Mouse (Mus musculus) spleen, adult 2 months (tissue): Measurements from ENCODE around the gene Slc37a1. TPM values are rescaled to one million over a fixed set of nuclear protein-coding genes. Genes with fewer than 3 reads are reported as not detected.

ENCODE experiments used
- DNase-seq, 2 experiments: peaks; one replicate each; pipeline versions ENCODE4 v3.0.0 to v3.0.0-alpha.2; 2012 to 2021; ENCODE audit warnings: low spot score in 2 of 2, low read depth in 1 of 2
- H3K27ac ChIP-seq: fragments of 200-500 bp; 2 replicates; pipeline ENCODE4 v1.5.1; 2012; ENCODE audit warnings: low read length, inconsistent platforms; ENCODE audit not compliant: insufficient read depth
- H3K27me3 ChIP-seq: fragments of 200-500 bp; 2 replicates; pipeline ENCODE4 v1.6.1; 2012; ENCODE audit warnings: mild to moderate bottlenecking, moderate library complexity, low read length, inconsistent platforms; ENCODE audit not compliant: control insufficient read depth, insufficient read depth
- H3K36me3 ChIP-seq: fragments of 200-500 bp; 2 replicates; pipeline ENCODE4 v1.6.1; 2012; ENCODE audit warnings: mild to moderate bottlenecking, low read length, inconsistent platforms; ENCODE audit not compliant: control insufficient read depth, insufficient read depth
- H3K4me1 ChIP-seq: fragments of 200-500 bp; 2 replicates; pipeline ENCODE4 v1.6.1; 2011; ENCODE audit warnings: inconsistent platforms; ENCODE audit not compliant: control insufficient read depth, insufficient read depth, insufficient read length
- H3K4me3 ChIP-seq: fragments of 200-500 bp; 2 replicates; pipeline ENCODE4 v1.5.1; 2011; ENCODE audit warnings: mild to moderate bottlenecking, inconsistent platforms; ENCODE audit not compliant: insufficient read depth, insufficient read length; ENCODE audit errors: extremely low read depth
- CTCF ChIP-seq: fragments of 200-500 bp; IDR thresholded peaks from 2 replicates; pipeline ENCODE4 v1.5.1; 2011; ENCODE audit warnings: mild to moderate bottlenecking, inconsistent platforms; ENCODE audit not compliant: insufficient read depth, insufficient read length, insufficient replicate concordance; ENCODE audit errors: extremely low read depth
- POLR2A ChIP-seq: fragments of 200-500 bp; IDR thresholded peaks from 2 replicates; pipeline ENCODE4 v1.6.1; 2011; ENCODE audit warnings: low read depth, low read length, inconsistent platforms
- WGBS: fragments of 180-500 bp; shearing (Covaris S2); methylation state at CpG from one replicate; pipeline ENCODE4 v1.1.7; 2018; 5-methylcytosine and 5-hydroxymethylcytosine counted together
- polyA plus RNA-seq: library from polyadenylated mRNA; depleted of rRNA; stranded (reverse); fragments of >200 nt; gene quantifications from 2 replicates; pipeline ENCODE4 v1.2.3, GENCODE M21; 2012

Gene Slc37a1
- polyA plus RNA-seq, 1 experiment = 26.2 TPM

- Histone ChIP-seq H3K4me3 (no peak overlapping the region), H3K36me3 (no peaks in the 10 kb centered on the region), H3K27me3 (no peaks in the 10 kb centered on the region), H3K27ac (no peak overlapping the region), H3K4me1 (no peaks in the 10 kb centered on the region)
- TF ChIP-seq CTCF = peak; percentile 87; the same call in 1 of the 2 replicates
- no peak for TF ChIP-seq POLR2A
- peak; percentile 39 to 78 for DNase-seq
- 30% methylated on average over 9 of the region's 9 CpGs for WGBS
Observed at GRCm38 (mm10) chr17:31254463-31254931, 32.1 kb upstream of the Slc37a1 start.

DNA sequence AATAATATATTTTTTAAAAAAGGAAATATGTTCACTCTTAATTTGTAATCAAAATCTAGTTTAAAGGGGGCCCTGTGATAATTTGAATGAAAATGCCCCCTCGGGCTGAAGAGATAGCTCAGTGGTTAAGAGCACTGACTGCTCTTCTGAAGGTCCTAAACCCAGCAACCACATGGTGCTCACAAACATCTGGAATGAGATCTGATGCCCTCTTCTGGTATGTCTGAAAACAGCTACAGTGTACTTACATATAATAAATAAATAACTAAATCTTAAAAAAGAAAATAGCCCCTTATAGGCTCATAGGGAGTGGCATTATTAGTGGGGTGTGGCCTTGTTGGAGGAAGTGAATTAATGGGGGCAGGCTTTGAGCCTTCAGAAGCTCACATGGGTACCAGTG is 29.4 kb upstream of the Slc37a1 start:
- 31% methylated on average over 1 of the region's 1 CpGs for WGBS
- no peaks in the 10 kb centered on the region for H3K27me3 ChIP-seq
- no peak for TF ChIP-seq CTCF
- no peak for TF ChIP-seq POLR2A
- no peak overlapping the region for H3K4me3 ChIP-seq
- no peaks in the 10 kb centered on the region for H3K36me3 ChIP-seq
- DNase-seq = no peak
- H3K4me1 ChIP-seq = no peaks in the 10 kb centered on the region; the same call in 1 of the 2 replicates
- no peak overlapping the region for H3K27ac ChIP-seq

GRCm38 (mm10) chr17:31257898-31258297 is 28.7 kb upstream of the Slc37a1 start:
- Histone ChIP-seq H3K27me3 (no peaks in the 10 kb centered on the region), H3K36me3 (no peaks in the 10 kb centered on the region), H3K27ac (no peak overlapping the region), H3K4me1 (no peaks in the 10 kb centered on the region; the same call in 1 of the 2 replicates), H3K4me3 (no peak overlapping the region)
- no peak for DNase-seq
- TF ChIP-seq POLR2A = no peak
- 90% methylated on average over 12 of the region's 12 CpGs for WGBS

- H3K4me3 ChIP-seq = no peak overlapping the region
- DNase-seq = no peak
- no peak for TF ChIP-seq CTCF
- TF ChIP-seq POLR2A = no peak
- WGBS = 87% methylated on average over 9 of the region's 9 CpGs
- H3K4me1 ChIP-seq = no peaks in the 10 kb centered on the region; the same call in none of the 2 replicates
- no peaks in the 10 kb centered on the region for H3K27me3 ChIP-seq
- H3K36me3 ChIP-seq = no peaks in the 10 kb centered on the region
- H3K27ac ChIP-seq = no peak overlapping the region
Observed at GRCm38 (mm10) chr17:31258310-31258865, 28.2 kb upstream of the Slc37a1 start.

GRCm38 (mm10) chr17:31259145-31259544 is 27.4 kb upstream of the Slc37a1 start:
- Histone ChIP-seq H3K36me3 (no peaks in the 10 kb centered on the region), H3K4me1 (no peaks in the 10 kb centered on the region; the same call in none of the 2 replicates), H3K4me3 (no peak overlapping the region), H3K27ac (no peak overlapping the region), H3K27me3 (no peaks in the 10 kb centered on the region)
- no peak for DNase-seq
- 52% methylated on average over 4 of the region's 4 CpGs for WGBS
- TF ChIP-seq POLR2A (no peak), CTCF (no peak)

DNA sequence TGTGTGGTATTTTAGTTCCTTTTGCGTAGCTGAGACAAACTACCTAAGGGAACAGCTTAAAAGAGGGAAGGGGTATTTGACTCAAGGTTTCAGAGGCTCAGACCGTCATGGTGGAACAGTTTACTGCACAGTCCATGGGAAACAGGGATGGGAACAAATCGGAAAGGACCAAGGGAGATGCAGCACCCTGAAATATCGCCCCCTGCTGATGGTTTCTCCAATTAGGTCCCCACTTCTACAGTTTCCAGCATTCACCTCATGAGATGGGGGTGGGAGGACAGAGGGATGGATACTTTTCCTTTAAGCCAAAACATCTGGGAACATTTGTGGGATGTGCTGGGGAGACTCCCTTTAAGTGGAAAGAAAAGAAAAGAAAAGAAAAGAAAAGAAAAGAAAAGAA is 26.8 kb upstream of the Slc37a1 start:
- Histone ChIP-seq H3K27ac (no peak overlapping the region), H3K4me1 (peaks cover 5% of the 10 kb centered on the region), H3K36me3 (no peaks in the 10 kb centered on the region), H3K4me3 (no peak overlapping the region), H3K27me3 (no peaks in the 10 kb centered on the region)
- 65% methylated on average over 4 of the region's 4 CpGs for WGBS
- TF ChIP-seq POLR2A (no peak), CTCF (no peak)
- DNase-seq = no peak

GRCm38 (mm10) chr17:31260430-31260829 is 26.2 kb upstream of the Slc37a1 start:
- DNase-seq = no peak
- Histone ChIP-seq H3K27me3 (no peaks in the 10 kb centered on the region), H3K36me3 (no peaks in the 10 kb centered on the region), H3K4me3 (no peak overlapping the region), H3K27ac (no peak overlapping the region), H3K4me1 (peaks cover 7% of the 10 kb centered on the region)
- TF ChIP-seq POLR2A = no peak
- no peak for TF ChIP-seq CTCF
- WGBS = 79% methylated on average over 7 of the region's 7 CpGs
